Mouse (Mus musculus): ENCODE data around the gene Mypn. TPM values are rescaled to one million over a fixed set of nuclear protein-coding genes. Genes with fewer than 3 reads are reported as not detected.

The Mypn gene
- polyA plus RNA-seq, 1 experiment, result 0.01 TPM

GRCm38 (mm10) chr10:63092616-63093550 lies 110.9 kb downstream of the Mypn start:
- Histone ChIP-seq H3K79me3 (ENCODE audit: low read depth) (no peaks in the 10 kb centered on the region), H3K4me3 (ENCODE audit: insufficient read depth, poor library complexity, severe bottlenecking) (no peak overlapping the region), H3K27me3 (ENCODE audit: control insufficient read depth, insufficient read depth, insufficient read length) (peaks cover 19% of the 10 kb centered on the region), H3K36me3 (ENCODE audit: control insufficient read depth, insufficient read depth) (no peaks in the 10 kb centered on the region), H3ac (ENCODE audit: control insufficient read depth, insufficient read length, low read depth) (no peak overlapping the region), H3K79me2 (ENCODE audit: control insufficient read depth, insufficient read depth) (no peaks in the 10 kb centered on the region)
- no peak for TF ChIP-seq CTCF (IDR thresholded peaks at IDR 0.05; ENCODE audit: control insufficient read depth, insufficient read depth, insufficient read length)
- no peak for TF ChIP-seq MYOG (IDR thresholded peaks at IDR 0.05; ENCODE audit: control insufficient read depth, extremely low read depth, insufficient read length)
- no peak for TF ChIP-seq FOSL1 (IDR thresholded peaks at IDR 0.05; ENCODE audit: insufficient read depth, low read length, poor library complexity, severe bottlenecking)
- no peak for TF ChIP-seq MYOD1 (IDR thresholded peaks at IDR 0.05; ENCODE audit: control insufficient read depth, insufficient read length, low read depth)
- TF ChIP-seq USF1 (IDR thresholded peaks at IDR 0.05; ENCODE audit: low read depth), result no peak
- no peak for TF ChIP-seq CEBPB (IDR thresholded peaks at IDR 0.05; ENCODE audit: low read depth)
- no peak for TF ChIP-seq MAX (IDR thresholded peaks at IDR 0.05)

- TF ChIP-seq MYOG (IDR thresholded peaks at IDR 0.05; ENCODE audit: control insufficient read depth, extremely low read depth, insufficient read length) (no peak), MYOD1 (IDR thresholded peaks at IDR 0.05; ENCODE audit: control insufficient read depth, insufficient read length, low read depth) (no peak), CTCF (IDR thresholded peaks at IDR 0.05; ENCODE audit: control insufficient read depth, insufficient read depth, insufficient read length) (no peak)
- no peak overlapping the region for H3K4me3 ChIP-seq (ENCODE audit: insufficient read depth, poor library complexity, severe bottlenecking)
- H3K27me3 ChIP-seq (ENCODE audit: control insufficient read depth, insufficient read depth, insufficient read length), result peaks cover 16% of the 10 kb centered on the region
- H3K36me3 ChIP-seq (ENCODE audit: control insufficient read depth, insufficient read depth), result no peaks in the 10 kb centered on the region
- no peaks in the 10 kb centered on the region for H3K79me3 ChIP-seq (ENCODE audit: low read depth)
- H3K79me2 ChIP-seq (ENCODE audit: control insufficient read depth, insufficient read depth), result no peaks in the 10 kb centered on the region
- H3ac ChIP-seq (ENCODE audit: control insufficient read depth, insufficient read length, low read depth), result no peak overlapping the region
Observed at GRCm38 (mm10) chr10:63091915-63092314, 111.8 kb downstream of the Mypn start.

- H3K79me3 ChIP-seq (ENCODE audit: low read depth), result no peaks in the 10 kb centered on the region
- TF ChIP-seq CEBPB (IDR thresholded peaks at IDR 0.05; ENCODE audit: low read depth) (no peak), MAX (IDR thresholded peaks at IDR 0.05) (no peak)
- no peak overlapping the region for H3ac ChIP-seq (ENCODE audit: control insufficient read depth, insufficient read length, low read depth)
- H3K79me2 ChIP-seq (ENCODE audit: control insufficient read depth, insufficient read depth), result no peaks in the 10 kb centered on the region
- H3K36me3 ChIP-seq (ENCODE audit: control insufficient read depth, insufficient read depth), result no peaks in the 10 kb centered on the region
- H3K4me3 ChIP-seq (ENCODE audit: insufficient read depth, poor library complexity, severe bottlenecking), result no peak overlapping the region
- H3K27me3 ChIP-seq (ENCODE audit: control insufficient read depth, insufficient read depth, insufficient read length), result peaks cover 16% of the 10 kb centered on the region
Observed at GRCm38 (mm10) chr10:63089758-63090571, 113.8 kb downstream of the Mypn start.

- H3K27me3 ChIP-seq (ENCODE audit: control insufficient read depth, insufficient read depth, insufficient read length), result peaks cover 15% of the 10 kb centered on the region
- no peaks in the 10 kb centered on the region for H3K36me3 ChIP-seq (ENCODE audit: control insufficient read depth, insufficient read depth)
- no peak for TF ChIP-seq CEBPB (IDR thresholded peaks at IDR 0.05; ENCODE audit: low read depth)
- TF ChIP-seq USF1 (IDR thresholded peaks at IDR 0.05; ENCODE audit: low read depth), result no peak
- TF ChIP-seq MYOD1 (IDR thresholded peaks at IDR 0.05; ENCODE audit: control insufficient read depth, insufficient read length, low read depth), result no peak
- TF ChIP-seq MYOG (IDR thresholded peaks at IDR 0.05; ENCODE audit: control insufficient read depth, extremely low read depth, insufficient read length), result no peak
- no peak for TF ChIP-seq CTCF (IDR thresholded peaks at IDR 0.05; ENCODE audit: control insufficient read depth, insufficient read depth, insufficient read length)
- TF ChIP-seq MAX (IDR thresholded peaks at IDR 0.05), result no peak
- TF ChIP-seq FOSL1 (IDR thresholded peaks at IDR 0.05; ENCODE audit: insufficient read depth, low read length, poor library complexity, severe bottlenecking), result no peak
- H3K79me3 ChIP-seq (ENCODE audit: low read depth), result no peaks in the 10 kb centered on the region
- H3K4me3 ChIP-seq (ENCODE audit: insufficient read depth, poor library complexity, severe bottlenecking), result no peak overlapping the region
- no peaks in the 10 kb centered on the region for H3K79me2 ChIP-seq (ENCODE audit: control insufficient read depth, insufficient read depth)
- H3ac ChIP-seq (ENCODE audit: control insufficient read depth, insufficient read length, low read depth), result no peak overlapping the region
Observed at GRCm38 (mm10) chr10:63089103-63089757, 114.5 kb downstream of the Mypn start.

- H3K36me3 ChIP-seq (ENCODE audit: control insufficient read depth, insufficient read depth), result no peaks in the 10 kb centered on the region
- no peaks in the 10 kb centered on the region for H3K79me2 ChIP-seq (ENCODE audit: control insufficient read depth, insufficient read depth)
- no peak for TF ChIP-seq CEBPB (IDR thresholded peaks at IDR 0.05; ENCODE audit: low read depth)
- no peak for TF ChIP-seq CTCF (IDR thresholded peaks at IDR 0.05; ENCODE audit: control insufficient read depth, insufficient read depth, insufficient read length)
- no peak for TF ChIP-seq MYOG (IDR thresholded peaks at IDR 0.05; ENCODE audit: control insufficient read depth, extremely low read depth, insufficient read length)
- no peak for TF ChIP-seq MAX (IDR thresholded peaks at IDR 0.05)
- no peak for TF ChIP-seq FOSL1 (IDR thresholded peaks at IDR 0.05; ENCODE audit: insufficient read depth, low read length, poor library complexity, severe bottlenecking)
- TF ChIP-seq USF1 (IDR thresholded peaks at IDR 0.05; ENCODE audit: low read depth), result no peak
- TF ChIP-seq MYOD1 (IDR thresholded peaks at IDR 0.05; ENCODE audit: control insufficient read depth, insufficient read length, low read depth), result no peak
Observed at GRCm38 (mm10) chr10:63086304-63086703, 117.4 kb downstream of the Mypn start.

More at GRCm38 (mm10) chr10:63086304-63086703, 117.4 kb downstream of the Mypn start:
- Histone ChIP-seq H3K79me3 (ENCODE audit: low read depth) (no peaks in the 10 kb centered on the region), H3K27me3 (ENCODE audit: control insufficient read depth, insufficient read depth, insufficient read length) (peaks cover 6% of the 10 kb centered on the region), H3K4me3 (ENCODE audit: insufficient read depth, poor library complexity, severe bottlenecking) (no peak overlapping the region), H3ac (ENCODE audit: control insufficient read depth, insufficient read length, low read depth) (no peak overlapping the region)
